Mouse (Mus musculus): ENCODE results near the gene Dnph1.
A peak's percentile ranks its signal among the peaks of the same experiment; 100 is the strongest.

The Dnph1 gene

DNA sequence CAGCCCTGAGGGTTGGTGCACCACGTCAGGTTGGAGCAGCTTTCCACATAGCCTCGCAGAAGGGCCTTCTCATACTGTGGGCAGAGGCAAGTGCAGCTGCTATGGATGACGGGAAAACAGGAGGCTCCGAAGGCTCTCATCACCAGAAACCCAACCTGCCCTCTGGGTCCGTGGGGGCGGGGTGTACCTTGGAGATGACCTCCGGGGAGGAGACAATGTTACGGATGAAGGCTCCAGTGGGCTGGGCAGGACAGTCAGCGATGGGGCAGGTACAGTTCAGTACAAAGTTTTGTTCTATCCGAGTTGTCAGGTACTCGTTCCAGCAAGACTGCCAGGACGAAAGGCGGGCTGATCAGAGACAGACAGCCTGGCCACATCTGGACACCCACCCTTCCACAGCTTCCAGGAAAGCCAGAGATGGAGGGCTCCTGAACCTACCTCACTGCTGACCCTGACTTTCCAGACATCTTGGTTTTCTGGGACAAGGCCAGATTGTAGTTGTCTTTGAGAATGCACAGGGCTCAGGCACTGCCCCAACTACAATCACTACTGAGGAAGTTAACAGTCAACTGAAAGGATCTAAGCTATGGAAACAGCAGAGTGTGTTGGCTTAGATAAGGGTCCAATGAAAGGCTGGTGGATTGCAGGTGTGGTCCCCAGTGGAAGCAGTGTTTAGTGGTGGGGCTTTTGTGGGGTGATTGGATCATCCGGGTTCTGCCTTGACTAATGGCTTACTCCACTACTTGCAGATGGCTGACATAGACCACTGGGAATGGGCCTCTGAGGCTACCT lies 7.5 kb downstream of the Dnph1 start:
- DNase-seq = no peak

GRCm38 (mm10) chr17:46505617-46506016 lies 9.1 kb downstream of the Dnph1 start:
- DNase-seq = no peak

- no peak for DNase-seq
These were observed 14.7 kb downstream of the Dnph1 start for GRCm38 (mm10) chr17:46511059-46511710.

DNA sequence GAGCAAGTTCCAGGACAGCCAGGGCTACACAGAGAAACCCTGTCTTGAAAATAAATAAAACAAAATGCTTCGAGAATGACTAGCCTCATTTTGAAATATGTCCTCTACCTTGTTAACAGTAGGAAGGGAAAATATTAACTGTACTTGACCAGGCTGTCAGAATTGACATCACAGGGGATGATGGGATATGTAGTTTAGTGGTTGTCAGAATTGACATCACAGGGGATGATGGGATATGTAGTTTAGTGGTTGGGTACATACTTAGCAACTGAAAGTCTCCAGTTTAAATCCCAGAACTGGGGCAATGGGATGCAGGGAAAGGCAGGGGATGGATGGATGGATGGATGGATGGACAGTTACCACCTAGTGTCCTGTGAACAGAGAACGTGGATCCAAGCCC lies 16.8 kb downstream of the Dnph1 start:
- DNase-seq = no peak

GRCm38 (mm10) chr17:46519971-46520370 lies 23.5 kb downstream of the Dnph1 start:
- no peak for DNase-seq

DNA sequence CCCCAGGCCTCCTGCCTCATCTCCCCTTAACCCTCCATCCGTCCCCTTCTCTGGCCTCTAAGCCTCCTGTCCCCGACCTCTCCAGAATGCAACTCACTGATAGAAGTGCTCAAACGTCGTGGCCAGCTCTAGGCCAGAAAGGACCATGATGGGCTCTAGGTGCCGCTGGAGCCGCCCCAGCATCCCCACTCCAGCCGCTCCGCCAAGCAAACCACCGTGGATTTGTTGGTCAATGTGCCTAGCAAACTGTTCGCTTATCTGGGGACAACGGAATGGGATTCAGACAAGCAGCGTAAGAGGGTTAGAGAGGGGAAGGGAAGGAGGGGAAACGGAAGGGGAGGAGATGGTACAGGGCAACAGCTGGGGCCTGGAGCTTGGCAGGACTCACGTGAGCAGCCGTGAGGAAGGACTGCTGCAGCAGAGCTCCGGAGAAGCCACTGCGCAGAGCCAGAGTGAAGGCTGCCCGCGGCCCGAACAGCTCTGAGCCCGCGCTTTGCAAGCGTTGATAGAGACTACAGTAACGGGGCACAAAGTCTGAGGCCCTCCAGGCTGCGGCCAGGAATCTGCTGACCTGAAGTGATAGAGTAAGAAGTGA lies 24.0 kb downstream of the Dnph1 start:
- DNase-seq = no peak

DNA sequence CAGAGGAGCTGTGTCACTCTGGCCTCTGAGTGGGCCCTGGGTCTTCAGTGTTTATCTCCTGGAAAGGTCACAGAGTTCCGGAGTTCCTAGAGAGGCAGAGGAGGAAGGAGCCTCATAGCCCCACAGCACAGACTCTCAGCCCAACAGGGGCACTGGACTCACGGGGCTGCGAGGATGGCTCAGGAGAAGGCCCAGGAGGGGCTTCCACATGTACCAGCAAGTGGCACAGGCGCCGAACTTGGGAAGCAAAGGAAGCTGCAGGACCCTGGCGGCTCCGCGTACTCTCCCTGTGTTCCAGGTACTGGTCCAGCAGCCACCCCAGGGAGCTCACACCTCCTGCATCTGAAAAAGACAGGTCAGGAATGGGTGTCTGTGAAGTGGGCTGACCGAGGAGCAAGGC lies 24.7 kb downstream of the Dnph1 start:
- no peak for DNase-seq

- DNase-seq = no peak
These were observed 25.6 kb downstream of the Dnph1 start for GRCm38 (mm10) chr17:46521963-46522668.

DNA sequence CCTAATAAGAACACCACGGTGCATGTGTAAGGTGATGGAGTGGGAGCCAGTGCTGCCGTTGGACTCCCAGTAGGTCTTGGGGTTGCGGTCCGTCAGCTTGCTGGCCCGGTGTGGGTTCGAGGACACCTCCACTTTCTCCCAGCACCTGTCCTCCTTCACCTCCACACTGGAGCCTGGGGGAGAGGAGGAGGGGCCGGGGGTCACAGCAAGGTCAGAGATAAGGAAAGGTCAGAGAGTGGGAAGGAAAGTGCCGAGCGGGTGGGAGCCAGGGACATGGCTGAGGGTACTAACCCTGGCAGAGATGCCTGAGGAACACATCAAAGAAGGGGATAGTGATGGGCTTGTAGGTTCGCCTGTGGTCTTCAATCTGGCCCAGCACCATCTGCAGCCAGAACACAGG lies 28.6 kb downstream of the Dnph1 start:
- DNase-seq = no peak

DNA sequence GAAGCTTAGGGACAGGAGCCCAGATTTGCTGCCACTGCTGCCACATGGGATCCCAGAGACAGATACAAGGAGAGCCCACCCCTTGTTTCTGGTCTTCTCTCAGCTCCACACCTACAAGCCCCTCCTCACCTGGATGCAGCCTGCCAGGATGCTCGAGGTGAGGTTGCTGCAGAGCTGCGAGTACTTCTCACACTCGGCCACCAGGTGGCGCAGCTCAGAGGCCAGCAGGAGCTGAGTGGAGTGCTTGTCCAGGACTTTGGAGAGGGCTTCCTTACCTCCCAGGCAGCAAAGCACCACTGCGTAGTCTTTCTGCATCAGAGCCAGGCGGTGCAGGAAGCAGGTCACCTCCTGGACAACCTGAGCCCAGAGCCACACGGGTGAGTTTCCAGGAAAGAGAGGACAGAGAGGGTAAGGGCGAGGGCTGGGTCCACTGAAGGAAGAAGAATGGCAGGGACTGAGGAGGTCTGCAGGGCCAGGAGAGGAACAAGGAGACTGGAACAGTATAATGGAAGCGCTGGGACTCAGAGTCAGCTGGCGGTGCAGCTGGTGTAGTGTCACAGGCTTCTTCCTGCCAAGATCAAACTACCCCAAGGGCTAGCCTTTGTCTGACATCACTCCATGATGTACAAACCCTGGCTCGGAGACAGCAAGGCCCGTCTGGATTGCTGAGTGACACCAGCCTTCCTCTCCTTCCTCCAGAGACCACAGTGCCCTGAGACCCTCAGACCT lies 29.2 kb downstream of the Dnph1 start:
- peak; percentile 73 to 77 for DNase-seq

DNA sequence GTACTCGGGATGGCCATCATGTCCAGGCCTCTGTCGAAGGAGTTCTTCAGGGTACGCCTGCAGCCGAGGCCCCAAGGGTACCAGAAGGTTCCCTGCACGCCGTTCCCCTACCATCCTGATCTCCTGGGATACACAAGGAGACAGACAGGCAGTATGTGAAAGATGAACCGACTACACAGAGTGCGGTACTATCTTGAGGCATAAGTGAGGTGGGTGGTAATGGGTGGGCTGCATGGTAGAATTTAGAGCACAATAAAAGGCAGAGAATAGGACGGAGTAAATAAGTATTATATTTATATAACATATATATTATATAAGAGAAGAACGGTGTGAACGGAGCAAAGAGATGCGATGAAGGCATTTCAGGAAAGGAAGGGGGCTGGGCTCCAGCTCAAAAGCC lies 47.1 kb downstream of the Dnph1 start:
- no peak for DNase-seq

DNA sequence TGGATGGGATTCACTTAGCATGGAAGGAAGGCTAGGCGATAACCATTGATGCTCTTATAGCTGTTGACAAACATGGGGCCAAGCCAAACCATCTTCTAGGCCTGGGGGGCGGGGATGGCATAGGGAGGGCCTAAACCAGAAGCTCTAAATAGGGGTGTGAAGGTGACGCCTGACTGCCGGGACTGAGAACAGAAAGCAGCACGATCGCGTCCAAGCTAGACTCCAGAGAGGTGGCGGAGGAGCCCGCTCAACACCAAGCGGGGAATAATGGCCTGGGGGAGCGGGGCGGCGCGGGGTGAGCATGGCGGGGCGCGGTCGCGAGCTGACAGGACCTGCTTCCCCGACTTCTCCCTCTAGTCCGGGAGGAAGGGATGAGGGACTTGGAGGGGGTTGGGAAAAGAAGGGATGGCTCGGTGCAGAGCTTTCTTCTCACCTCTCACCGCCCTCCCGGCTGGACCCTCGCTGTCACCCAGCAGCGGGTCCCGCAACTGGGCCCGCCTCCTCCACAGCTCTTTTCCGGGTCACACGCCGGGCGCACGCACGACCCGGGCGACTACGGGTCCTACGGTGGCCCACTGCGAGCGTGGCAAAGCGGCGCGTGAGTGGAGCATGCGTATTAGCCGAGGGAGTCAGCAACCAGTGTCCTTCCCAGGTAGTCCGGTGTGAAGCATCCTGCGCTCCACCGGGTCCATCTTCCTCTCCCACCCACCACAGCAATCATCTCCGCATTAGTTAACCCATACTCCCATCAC lies 49.5 kb downstream of the Dnph1 start, which contains the start of gene Cul9:
Gene Cul9, minus strand, starts transcription at position 576 of the 752 bp plus-strand sequence.
- DNase-seq = peak; percentile 64 to 65

DNA sequence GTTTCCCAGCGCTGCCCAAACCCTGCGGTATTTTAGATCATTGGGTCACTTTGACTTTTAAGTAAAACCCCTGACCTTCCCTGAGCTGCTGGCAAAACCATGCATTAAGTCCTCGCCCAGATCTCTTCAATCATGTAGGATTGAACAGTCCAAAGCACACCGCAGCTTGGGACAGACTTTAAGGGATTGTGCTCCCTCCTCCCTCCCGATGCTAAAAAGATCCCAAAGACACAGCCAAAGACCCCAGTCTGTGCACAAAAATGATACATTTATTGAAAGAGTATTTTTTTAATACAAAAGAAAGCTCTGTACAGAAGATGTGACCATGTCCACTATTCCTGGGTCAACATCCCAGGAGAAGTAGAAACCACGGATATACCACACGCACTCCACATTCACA lies 50.1 kb downstream of the Dnph1 start:
- DNase-seq = no peak

DNA sequence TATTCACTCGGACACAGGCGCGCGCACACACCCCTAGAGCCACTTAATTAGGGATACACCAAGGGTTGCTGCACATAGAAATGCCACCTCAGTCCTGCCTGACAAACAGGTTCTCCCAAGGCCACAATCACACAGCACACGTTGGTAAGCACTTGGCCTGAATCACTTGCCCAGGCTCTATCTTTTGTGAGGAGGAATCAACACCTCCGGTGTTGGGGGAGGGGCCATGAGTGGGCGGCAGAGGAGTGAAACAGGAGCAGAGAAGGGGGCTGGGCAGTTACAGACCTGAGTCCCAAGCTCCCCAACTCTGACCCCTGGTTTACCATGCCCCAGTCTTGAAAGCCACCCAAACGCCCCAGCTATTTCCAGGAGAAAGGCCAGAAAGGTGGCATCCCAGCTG lies 50.5 kb downstream of the Dnph1 start:
- no peak for DNase-seq

DNA sequence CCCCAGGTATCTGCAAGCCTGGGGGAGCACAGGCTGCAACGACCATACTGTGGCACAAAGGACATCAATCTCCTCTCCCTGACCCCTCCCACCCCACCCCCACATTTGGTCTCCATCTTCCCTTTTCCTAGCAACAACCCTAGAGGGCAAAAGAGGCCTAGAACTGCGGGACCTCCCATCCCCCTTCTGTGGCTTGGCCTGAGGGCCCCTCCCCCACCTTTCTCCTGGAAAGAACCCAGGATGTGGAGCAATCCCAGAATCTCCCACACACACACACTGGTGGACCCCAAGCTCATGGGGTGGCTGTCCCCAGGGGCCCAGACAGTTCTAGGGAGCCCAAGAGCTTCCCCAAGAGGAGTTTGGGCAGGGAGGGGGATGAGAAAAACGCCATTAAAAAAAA lies 51.4 kb downstream of the Dnph1 start:
- no peak for DNase-seq

GRCm38 (mm10) chr17:46548741-46549140 lies 52.2 kb downstream of the Dnph1 start:
- DNase-seq = no peak

- peak; percentile 67 to 72 for DNase-seq
These were observed 52.7 kb downstream of the Dnph1 start for GRCm38 (mm10) chr17:46549193-46549592.
